Mouse (Mus musculus) 416B (cell line): Measurements from ENCODE around the gene Pigf.
A peak's percentile ranks its signal among the peaks of the same experiment; 100 is the strongest.
"Not testable (repeated sequence)": the region's sequence is repeated elsewhere in the genome, so short reads cannot be mapped to it uniquely, and the experiment has no call there.

Experiments used
- DNase-seq: peaks from one replicate; pipeline ENCODE4 v3.0.0; 2011; ENCODE audit warnings: low read depth

Pigf gene

GRCm38 (mm10) chr17:87025269-87025949, at the start of gene Pigf, which contains the start of gene Cript:
Gene Pigf (minus strand): TSS chr17:87025406.
Gene Cript (plus strand): TSS chr17:87025550.
- DNase-seq = peak; percentile 95

- no peak for DNase-seq
Measured at GRCm38 (mm10) chr17:87073470-87073869, 48.3 kb upstream of the Pigf start.

DNA sequence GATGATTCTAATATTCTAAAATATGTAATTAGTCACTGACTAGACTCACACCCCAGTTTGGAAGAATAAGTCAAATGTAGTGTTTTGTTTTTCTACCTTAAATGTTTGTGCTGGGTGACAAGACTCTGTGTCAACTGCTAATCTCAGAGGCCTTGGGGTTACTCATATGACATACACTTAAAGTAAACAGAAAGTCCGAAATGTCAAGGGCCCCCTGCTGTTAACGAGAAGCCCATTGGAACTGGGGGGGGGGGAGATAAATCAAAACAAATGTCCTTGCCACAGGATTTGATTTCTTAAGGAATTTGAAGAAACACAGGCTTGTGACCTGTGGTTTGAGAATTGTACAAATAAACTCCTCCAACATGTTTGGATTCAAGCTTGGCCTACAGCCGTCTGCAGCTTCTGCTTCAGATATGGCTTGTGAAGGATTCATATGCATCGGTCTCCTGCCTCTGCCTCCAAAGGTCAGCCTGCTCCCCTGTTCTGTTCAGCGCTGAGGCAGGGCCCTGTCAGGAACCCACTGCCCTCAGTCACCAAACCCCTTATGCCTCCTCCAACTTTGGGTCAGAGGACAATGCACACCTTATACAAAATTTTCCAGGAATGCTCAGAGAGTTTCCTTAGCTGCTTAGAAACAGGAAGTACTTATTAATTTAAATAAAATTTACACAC, 47.7 kb upstream of the Pigf start:
- DNase-seq = no peak

DNA sequence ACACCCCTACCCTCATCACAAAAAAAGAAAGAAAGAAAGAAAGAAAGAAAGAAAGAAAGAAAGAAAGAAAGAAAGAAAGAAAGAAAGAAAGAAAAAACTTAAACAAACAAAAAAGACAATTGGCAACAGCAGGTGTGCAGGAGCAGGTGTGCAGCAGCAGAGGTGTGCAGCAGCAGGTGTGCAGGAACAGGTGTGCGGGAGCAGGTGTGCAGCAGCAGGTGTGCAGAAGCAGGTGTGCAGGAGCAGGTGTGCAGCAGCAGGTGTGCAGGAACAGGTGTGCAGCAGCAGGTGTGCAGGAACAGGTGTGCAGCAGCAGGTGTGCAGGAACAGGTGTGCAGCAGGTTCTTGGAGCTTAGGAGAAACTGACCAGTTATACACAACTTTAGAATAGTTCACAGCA, 47.0 kb upstream of the Pigf start:
- DNase-seq = not testable (repeated sequence)

- no peak for DNase-seq
Measured at GRCm38 (mm10) chr17:87068997-87069396, 43.8 kb upstream of the Pigf start.

GRCm38 (mm10) chr17:87063969-87064368, 38.8 kb upstream of the Pigf start:
- no peak for DNase-seq

- DNase-seq = no peak
Measured at GRCm38 (mm10) chr17:87063461-87063860, 38.3 kb upstream of the Pigf start.

DNA sequence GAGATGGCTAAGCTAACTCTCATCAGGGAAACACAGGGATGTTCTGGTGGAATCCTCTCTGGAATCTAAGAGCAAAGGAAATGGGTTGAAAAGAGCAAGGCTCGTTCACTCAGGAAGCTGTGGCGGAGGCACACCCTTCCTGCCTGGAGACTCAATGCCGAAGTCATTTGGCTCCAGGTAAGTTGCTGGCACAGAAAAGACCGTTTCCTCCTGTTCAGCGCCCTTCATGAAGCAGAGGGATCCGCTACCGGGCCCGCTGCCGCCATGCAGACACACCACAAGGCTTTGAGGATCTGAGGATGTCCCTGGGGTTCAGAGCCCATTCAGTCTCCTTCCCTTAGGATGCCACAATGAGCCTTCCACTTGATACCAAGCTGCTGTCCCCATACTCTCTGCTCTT, 37.4 kb upstream of the Pigf start:
- DNase-seq = no peak

DNA sequence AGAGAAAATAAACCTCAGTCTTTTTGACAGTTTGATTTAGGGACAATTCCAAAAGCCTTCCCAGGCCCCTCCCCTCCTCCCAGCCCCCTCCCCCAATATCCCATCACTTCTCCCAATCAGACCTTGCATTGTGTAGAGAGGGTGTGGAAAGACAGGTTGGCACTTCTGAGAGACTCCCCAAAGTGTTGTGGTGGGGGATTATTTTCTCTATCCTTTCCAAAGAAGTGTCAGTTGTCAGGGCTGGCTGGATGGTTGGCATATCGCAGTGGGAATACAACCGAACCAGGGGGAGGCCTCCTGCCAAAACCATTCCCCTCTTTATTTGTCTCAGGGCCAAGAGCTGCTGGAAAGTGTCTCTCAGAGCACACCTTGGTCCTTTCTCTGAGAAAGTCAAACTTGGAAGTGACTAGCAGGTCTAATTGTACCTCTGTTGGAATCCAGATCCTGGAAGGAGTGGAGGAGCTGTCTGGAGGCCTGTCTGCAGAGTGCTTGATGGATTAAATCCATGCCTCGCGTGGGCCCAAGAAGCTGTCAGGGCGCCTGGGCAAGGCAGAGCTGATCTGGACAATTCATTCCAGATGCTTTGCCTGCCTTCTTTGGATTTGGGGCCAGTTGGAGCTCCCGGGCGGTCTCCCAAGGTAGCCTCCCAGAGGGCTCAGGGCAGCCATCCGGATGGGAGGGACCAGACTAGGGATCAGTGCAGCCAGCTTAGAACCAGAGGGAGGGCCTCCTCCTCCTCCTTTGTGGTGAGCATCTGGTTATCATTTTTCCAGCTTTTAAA, 32.5 kb upstream of the Pigf start:
- no peak for DNase-seq

DNA sequence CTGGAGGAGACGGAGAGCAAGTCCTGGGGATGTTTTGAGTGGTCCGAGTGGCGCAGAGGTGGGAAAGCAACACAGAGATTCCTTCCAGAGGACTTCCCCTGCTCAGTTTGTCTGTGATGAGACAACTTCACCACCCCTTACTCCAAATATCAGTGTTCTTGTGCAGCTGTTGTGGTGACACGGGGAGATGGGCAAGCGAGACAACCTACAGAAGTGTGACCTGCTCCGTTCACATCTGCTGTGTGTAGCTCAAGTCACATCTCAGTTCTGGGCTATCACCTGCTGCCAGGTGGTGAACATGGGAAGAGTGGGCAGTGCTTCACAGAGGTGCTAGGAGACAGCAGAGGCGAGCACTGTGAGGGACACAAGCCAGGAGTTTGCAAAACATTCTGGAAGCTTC, 31.6 kb upstream of the Pigf start:
- DNase-seq = no peak

GRCm38 (mm10) chr17:87055663-87056062, 30.5 kb upstream of the Pigf start:
- DNase-seq = no peak

DNA sequence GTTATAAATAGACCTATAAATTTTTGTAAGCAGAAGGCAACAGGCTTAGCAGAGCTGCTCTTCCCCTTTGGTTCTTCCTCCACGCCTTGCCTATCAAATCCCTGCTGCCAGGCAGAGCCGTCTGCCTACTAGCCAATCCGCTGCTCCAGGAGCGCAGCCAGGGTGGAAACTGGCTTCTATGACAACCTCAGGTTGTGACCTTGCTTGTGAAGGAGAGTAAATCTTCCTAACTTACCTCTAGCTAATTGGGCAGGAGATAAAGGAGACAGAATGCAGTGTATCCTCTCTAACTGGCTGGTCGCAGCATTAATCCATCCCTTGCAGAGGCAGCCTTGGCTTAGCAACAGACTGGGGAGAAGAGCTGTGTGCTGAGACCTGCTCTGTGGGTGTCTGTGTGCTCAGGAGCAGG, 29.8 kb upstream of the Pigf start:
- no peak for DNase-seq

- no peak for DNase-seq
Measured at GRCm38 (mm10) chr17:87053921-87054320, 28.7 kb upstream of the Pigf start.

DNA sequence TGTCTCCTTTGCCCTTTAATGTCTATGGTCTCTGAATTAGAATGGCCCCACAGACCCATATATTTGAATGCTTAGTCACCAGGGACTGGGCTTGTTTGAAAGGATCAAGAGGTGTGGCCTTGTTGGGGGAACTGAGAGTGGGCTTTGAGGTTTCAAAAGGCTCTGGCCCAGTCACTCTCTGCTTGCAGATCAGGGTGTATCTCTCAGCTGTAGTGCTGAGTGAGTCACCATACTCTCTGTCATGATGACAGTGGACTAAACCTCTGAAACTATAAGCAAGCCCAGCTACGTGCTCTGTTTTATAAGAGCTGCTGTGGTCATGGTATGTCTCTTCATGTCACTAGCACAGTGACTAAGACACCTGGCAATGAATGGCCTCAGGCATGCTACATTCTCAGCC, 27.2 kb upstream of the Pigf start:
- peak; percentile 30 for DNase-seq

DNA sequence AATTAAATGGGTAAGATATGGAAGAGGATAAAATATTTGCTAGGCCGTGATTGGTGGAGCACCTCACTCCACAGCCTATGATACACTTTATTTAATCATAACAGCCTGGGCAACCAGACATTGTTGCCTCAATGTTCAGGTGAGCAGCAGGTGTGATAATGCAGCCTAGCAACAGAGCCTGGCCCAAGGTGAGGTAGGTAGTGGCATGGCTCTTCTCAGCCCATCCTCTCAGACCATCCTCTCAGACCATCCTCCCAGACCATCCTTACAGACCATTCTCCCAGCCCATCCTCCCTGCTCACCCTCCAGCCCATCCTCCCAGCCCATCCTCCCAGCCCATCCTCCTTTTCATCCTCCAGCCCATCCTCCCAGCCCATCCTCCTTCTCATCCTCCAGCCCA, 26.4 kb upstream of the Pigf start:
- no peak for DNase-seq

GRCm38 (mm10) chr17:87050469-87051175, 25.4 kb upstream of the Pigf start:
- DNase-seq = no peak

DNA sequence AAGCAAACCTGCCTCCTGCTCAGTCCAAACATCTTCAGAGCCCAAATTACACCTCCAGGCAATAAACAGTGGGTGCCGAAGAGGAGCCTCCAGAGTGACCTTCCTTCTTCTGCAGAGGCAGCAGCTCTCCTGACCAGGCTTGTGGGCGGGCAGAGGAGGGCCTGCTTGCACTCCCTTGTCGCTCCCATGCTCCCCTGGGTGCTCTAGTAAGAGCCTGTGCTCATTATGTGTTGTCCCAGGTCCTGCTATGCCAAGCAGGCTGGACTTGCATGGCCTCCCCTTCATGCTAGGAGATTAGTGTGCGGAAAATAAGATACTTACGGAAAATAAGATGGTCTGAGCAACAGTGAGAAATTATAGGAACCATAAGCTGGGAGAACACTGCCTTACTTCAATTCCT, 24.5 kb upstream of the Pigf start:
- no peak for DNase-seq

GRCm38 (mm10) chr17:87044796-87045195, 19.6 kb upstream of the Pigf start:
- DNase-seq = no peak

DNA sequence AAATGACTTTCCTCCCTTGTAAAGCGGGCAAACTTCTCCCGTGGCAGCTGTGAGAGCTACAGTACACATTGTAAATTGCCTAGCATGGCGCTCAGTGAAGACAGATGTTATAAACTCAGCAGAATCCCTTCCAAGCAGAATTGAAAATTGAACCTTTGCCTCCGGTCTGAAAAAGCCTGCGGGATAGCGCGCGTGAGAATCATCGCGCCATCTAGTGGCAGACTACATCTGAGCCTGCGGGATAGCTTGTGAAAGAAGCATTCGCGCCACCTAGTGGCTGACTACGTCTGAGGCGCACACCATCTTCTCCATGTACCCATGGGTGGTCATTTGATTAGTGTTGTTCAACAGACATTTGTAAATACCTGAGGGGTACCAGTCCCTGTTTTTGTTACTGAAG, 19.2 kb upstream of the Pigf start:
- peak; percentile 85 for DNase-seq

GRCm38 (mm10) chr17:87041739-87042138, 16.5 kb upstream of the Pigf start:
- no peak for DNase-seq

- DNase-seq = no peak
Measured at GRCm38 (mm10) chr17:87038496-87038895, 13.3 kb upstream of the Pigf start.
